Mouse (Mus musculus) neural tube, embryonic 14.5 days (tissue): ENCODE data around the gene Mpdz. TPM values are rescaled to one million over a fixed set of nuclear protein-coding genes. Genes with fewer than 3 reads are reported as not detected.
A peak's percentile ranks its signal among the peaks of the same experiment; 100 is the strongest.

Experiments used
- ATAC-seq: fragments of 200-750 bp; cut with Nextera tagmentation; 2 replicates; pipeline ENCODE4 v1.8.0; 2017; ENCODE audit warnings: low read depth, mild to moderate bottlenecking, moderate TSS enrichment, moderate library complexity
- H3K27ac ChIP-seq: fragments of 300-500 bp; sonication (generic); 2 replicates; pipeline ENCODE4 v1.5.1; 2014; ENCODE audit warnings: low read depth, mild to moderate bottlenecking, control low read depth, low read length, moderate library complexity, mixed read lengths
- H3K27me3 ChIP-seq: fragments of 300-500 bp; sonication (generic); 2 replicates; pipeline ENCODE4 v1.6.1; 2014; ENCODE audit warnings: low read length; ENCODE audit not compliant: control insufficient read depth, insufficient read depth
- H3K36me3 ChIP-seq: fragments of 300-500 bp; sonication (generic); 2 replicates; pipeline ENCODE4 v1.6.1; 2014; ENCODE audit warnings: low read length, mixed read lengths; ENCODE audit not compliant: control insufficient read depth, insufficient read depth
- H3K4me1 ChIP-seq: fragments of 300-500 bp; sonication (generic); 2 replicates; pipeline ENCODE4 v1.6.1; 2014; ENCODE audit warnings: low read length; ENCODE audit not compliant: control insufficient read depth, insufficient read depth
- H3K4me2 ChIP-seq: fragments of 300-500 bp; sonication (generic); 2 replicates; pipeline ENCODE4 v1.6.1; 2014; ENCODE audit warnings: mild to moderate bottlenecking, low read depth, low read length, control low read depth
- H3K4me3 ChIP-seq: fragments of 300-500 bp; sonication (generic); 2 replicates; pipeline ENCODE4 v1.5.1; 2014; ENCODE audit warnings: low read depth, low read length, control low read depth, mixed read lengths
- H3K9ac ChIP-seq: fragments of 300-500 bp; sonication (generic); replicated peaks from 2 replicates; pipeline ENCODE4 v1.6.1; 2014; ENCODE audit warnings: low read depth, mild to moderate bottlenecking, control low read depth, low read length, mixed read lengths
- H3K9me3 ChIP-seq: fragments of 300-500 bp; sonication (generic); 2 replicates; pipeline ENCODE4 v1.6.1; 2016; ENCODE audit warnings: low read length; ENCODE audit not compliant: control insufficient read depth
- WGBS: fragments of 180-500 bp; shearing (Covaris S2); extraction: QIAGEN DNeasy Blood & Tissue Kit; methylation state at CpG from one replicate; pipeline ENCODE4 v1.1.7; 2014; 5-methylcytosine and 5-hydroxymethylcytosine counted together
- polyA plus RNA-seq: library from polyadenylated mRNA; unstranded; fragments of >200 nt; fragmentation: Nextera tagmentation; extraction: Ambion mirVana; gene quantifications from 2 replicates; pipeline ENCODE4 v1.2.1, GENCODE M21; 2014

Gene Mpdz
- polyA plus RNA-seq, 1 experiment from 2014 or later: 13.8 TPM

- no peak overlapping the region for H3K4me3 ChIP-seq
- no peaks in the 10 kb centered on the region for H3K36me3 ChIP-seq
- H3K27ac ChIP-seq: no peak overlapping the region
- ATAC-seq: no peak
- H3K4me1 ChIP-seq: no peaks in the 10 kb centered on the region
- no peaks in the 10 kb centered on the region for H3K9me3 ChIP-seq
- no peaks in the 10 kb centered on the region for H3K27me3 ChIP-seq
- 61% methylated on average over 10 of the region's 10 CpGs for WGBS
- H3K9ac ChIP-seq: no peak overlapping the region
- H3K4me2 ChIP-seq: no peak overlapping the region
Observed at GRCm38 (mm10) chr4:81415324-81416026, 27.1 kb downstream of the Mpdz start.

- no peak overlapping the region for H3K4me2 ChIP-seq
- no peaks in the 10 kb centered on the region for H3K9me3 ChIP-seq
- no peaks in the 10 kb centered on the region for H3K4me1 ChIP-seq
- WGBS: 64% methylated on average over 8 of the region's 8 CpGs
- no peak overlapping the region for H3K4me3 ChIP-seq
- ATAC-seq: no peak
- no peak overlapping the region for H3K27ac ChIP-seq
- no peaks in the 10 kb centered on the region for H3K36me3 ChIP-seq
- no peaks in the 10 kb centered on the region for H3K27me3 ChIP-seq
- no peak overlapping the region for H3K9ac ChIP-seq
Observed at GRCm38 (mm10) chr4:81414684-81415323, 27.8 kb downstream of the Mpdz start.

- Histone ChIP-seq H3K36me3 (no peaks in the 10 kb centered on the region), H3K4me3 (no peak overlapping the region), H3K9me3 (no peaks in the 10 kb centered on the region), H3K4me1 (no peaks in the 10 kb centered on the region), H3K9ac (no peak overlapping the region), H3K4me2 (no peak overlapping the region), H3K27me3 (no peaks in the 10 kb centered on the region), H3K27ac (no peak overlapping the region)
- WGBS: 89% methylated on average over 6 of the region's 6 CpGs
- no peak for ATAC-seq
Observed at GRCm38 (mm10) chr4:81396883-81397282, 45.7 kb downstream of the Mpdz start.

GRCm38 (mm10) chr4:81392869-81393268, 49.7 kb downstream of the Mpdz start:
- ATAC-seq: no peak
- H3K9ac ChIP-seq: no peak overlapping the region
- no peak overlapping the region for H3K27ac ChIP-seq
- no peaks in the 10 kb centered on the region for H3K36me3 ChIP-seq
- 83% methylated on average over 3 of the region's 3 CpGs for WGBS
- no peak overlapping the region for H3K4me2 ChIP-seq
- H3K4me3 ChIP-seq: no peak overlapping the region
- no peaks in the 10 kb centered on the region for H3K4me1 ChIP-seq
- no peaks in the 10 kb centered on the region for H3K9me3 ChIP-seq
- H3K27me3 ChIP-seq: no peaks in the 10 kb centered on the region

- no peaks in the 10 kb centered on the region for H3K27me3 ChIP-seq
- H3K4me1 ChIP-seq: no peaks in the 10 kb centered on the region
- H3K4me2 ChIP-seq: no peak overlapping the region
- no peak overlapping the region for H3K27ac ChIP-seq
- H3K9me3 ChIP-seq: no peaks in the 10 kb centered on the region
- no peaks in the 10 kb centered on the region for H3K36me3 ChIP-seq
- ATAC-seq: no peak
- H3K4me3 ChIP-seq: no peak overlapping the region
- no peak overlapping the region for H3K9ac ChIP-seq
Observed at GRCm38 (mm10) chr4:81389263-81389662, 53.4 kb downstream of the Mpdz start.

GRCm38 (mm10) chr4:81387644-81388043, 55.0 kb downstream of the Mpdz start:
- Histone ChIP-seq H3K4me3 (no peak overlapping the region), H3K9ac (no peak overlapping the region), H3K27me3 (no peaks in the 10 kb centered on the region), H3K36me3 (0 out of 2 replicates have a peak, but pooled peaks cover 5% of the 10 kb centered on the region), H3K9me3 (no peaks in the 10 kb centered on the region), H3K4me1 (no peaks in the 10 kb centered on the region), H3K27ac (no peak overlapping the region), H3K4me2 (no peak overlapping the region)
- 87% methylated on average over 2 of the region's 2 CpGs for whole genome bisulfite sequencing
- ATAC-seq: no peak

GRCm38 (mm10) chr4:81372355-81372754, 70.3 kb downstream of the Mpdz start:
- Histone ChIP-seq H3K9ac (no peak overlapping the region), H3K9me3 (no peaks in the 10 kb centered on the region), H3K27me3 (no peaks in the 10 kb centered on the region), H3K36me3 (no peaks in the 10 kb centered on the region), H3K27ac (no peak overlapping the region), H3K4me1 (no peaks in the 10 kb centered on the region), H3K4me3 (no peak overlapping the region), H3K4me2 (no peak overlapping the region)
- 98% methylated on average over 4 of the region's 4 CpGs for WGBS
- no peak for ATAC-seq

- no peaks in the 10 kb centered on the region for H3K9me3 ChIP-seq
- no peaks in the 10 kb centered on the region for H3K4me1 ChIP-seq
- peak; percentile 63; the same call in 1 of the 2 replicates for ATAC-seq
- H3K36me3 ChIP-seq: no peaks in the 10 kb centered on the region
- no peak overlapping the region for H3K9ac ChIP-seq
- 37% methylated on average over 3 of the region's 3 CpGs for WGBS
- no peak overlapping the region for H3K27ac ChIP-seq
- H3K4me2 ChIP-seq: no peak overlapping the region
- no peak overlapping the region for H3K4me3 ChIP-seq
- H3K27me3 ChIP-seq: no peaks in the 10 kb centered on the region
Observed at GRCm38 (mm10) chr4:81351368-81351767, 91.2 kb downstream of the Mpdz start.

GRCm38 (mm10) chr4:81348646-81349045, 94.0 kb downstream of the Mpdz start:
- H3K9ac ChIP-seq: no peak overlapping the region
- H3K9me3 ChIP-seq: no peaks in the 10 kb centered on the region
- 85% methylated on average over 7 of the region's 7 CpGs for WGBS
- H3K27me3 ChIP-seq: no peaks in the 10 kb centered on the region
- no peak for ATAC-seq
- H3K4me2 ChIP-seq: no peak overlapping the region
- H3K4me1 ChIP-seq: no peaks in the 10 kb centered on the region
- no peak overlapping the region for H3K4me3 ChIP-seq
- no peak overlapping the region for H3K27ac ChIP-seq
- no peaks in the 10 kb centered on the region for H3K36me3 ChIP-seq
